Mouse (Mus musculus) ES-E14 (cell line): ENCODE results near the gene Cebpz. TPM values are rescaled to one million over a fixed set of nuclear protein-coding genes. Genes with fewer than 3 reads are reported as not detected.

Source experiments
- DNase-seq: peaks from one replicate; pipeline ENCODE4 v3.0.0-alpha.2; 2013; ENCODE audit warnings: low read depth, low spot score
- H3K27ac ChIP-seq: 2 replicates; pipeline ENCODE4 v1.5.1; 2012; ENCODE audit warnings: low read depth, mild to moderate bottlenecking, low read length, moderate library complexity, mixed read lengths; ENCODE audit not compliant: poor library complexity, insufficient read depth, severe bottlenecking
- H3K36me3 ChIP-seq: 2 replicates; pipeline ENCODE4 v1.6.1; 2012; ENCODE audit warnings: mild to moderate bottlenecking, low read length, moderate library complexity, mixed read lengths; ENCODE audit not compliant: control insufficient read depth, poor library complexity, insufficient read depth, severe bottlenecking
- H3K4me1 ChIP-seq, 2 experiments: fragments of 150-350 bp in 1 of 2; sonication (generic) in 1 of 2; 2 replicates each; pipeline ENCODE4 v1.6.1; 2012; ENCODE audit warnings: low read length in 2 of 2, mild to moderate bottlenecking in 1 of 2, mixed read lengths in 1 of 2; ENCODE audit not compliant: control insufficient read depth in 2 of 2, insufficient read depth in 2 of 2, poor library complexity in 1 of 2
- H3K4me3 ChIP-seq, 2 experiments: fragments of 150-350 bp in 1 of 2; sonication (generic) in 1 of 2; 2 replicates each; pipeline ENCODE4 v1.5.1; 2012; ENCODE audit warnings: low read length in 2 of 2, low read depth in 1 of 2, mild to moderate bottlenecking in 1 of 2, mixed read lengths in 1 of 2; ENCODE audit not compliant: insufficient read depth in 1 of 2, poor library complexity in 1 of 2, severe bottlenecking in 1 of 2
- H3K9ac ChIP-seq: 2 replicates; pipeline ENCODE4 v1.6.1; 2012; ENCODE audit warnings: low read depth, mild to moderate bottlenecking, low read length, mixed read lengths; ENCODE audit not compliant: poor library complexity, insufficient read depth, severe bottlenecking
- H3K9me3 ChIP-seq: fragments of 150-350 bp; sonication (generic); 2 replicates; pipeline ENCODE4 v1.6.1; 2012; ENCODE audit warnings: low read depth, mild to moderate bottlenecking, low read length; ENCODE audit not compliant: control insufficient read depth, insufficient read depth
- CHD2 ChIP-seq: IDR thresholded peaks from 2 replicates; pipeline ENCODE4 v1.6.1; 2014; ENCODE audit warnings: mild to moderate bottlenecking, low read depth, low read length, inconsistent platforms
- HCFC1 ChIP-seq: IDR thresholded peaks from 2 replicates; pipeline ENCODE4 v1.6.1; 2012; ENCODE audit warnings: low read length, inconsistent platforms, borderline replicate concordance; ENCODE audit not compliant: insufficient read depth
- MAFK ChIP-seq: IDR thresholded peaks from 2 replicates; pipeline ENCODE4 v1.6.1; 2014; ENCODE audit warnings: mild to moderate bottlenecking, low read depth, low read length, inconsistent platforms; ENCODE audit not compliant: insufficient read depth
- ZC3H11A ChIP-seq: IDR thresholded peaks from 2 replicates; pipeline ENCODE4 v1.6.1; 2012; ENCODE audit warnings: low read depth, mild to moderate bottlenecking, inconsistent platforms, low read length, borderline replicate concordance
- ZNF384 ChIP-seq: IDR thresholded peaks from 2 replicates; pipeline ENCODE4 v1.6.1; 2012; ENCODE audit warnings: low read depth, low read length, inconsistent platforms
- in situ Hi-C, 2 experiments: fragments of 600-800 bp; cut with MboI; formaldehyde crosslinking; loops; one replicate each; pipeline ENCODE4 v1.15.1; 2025; ENCODE audit warnings: low sequenced_read_pairs in 2 of 2, inconsistent platforms in 1 of 2; ENCODE audit not compliant: unreplicated experiment in 2 of 2
- total RNA-seq: library from RNA; depleted of rRNA; stranded (reverse); fragments of 300-350 nt; gene quantifications from 2 replicates; pipeline ENCODE4 v1.2.3, GENCODE M21; 2012

Cebpz gene
- total RNA-seq, 1 experiment, result 68.4 TPM

DNA sequence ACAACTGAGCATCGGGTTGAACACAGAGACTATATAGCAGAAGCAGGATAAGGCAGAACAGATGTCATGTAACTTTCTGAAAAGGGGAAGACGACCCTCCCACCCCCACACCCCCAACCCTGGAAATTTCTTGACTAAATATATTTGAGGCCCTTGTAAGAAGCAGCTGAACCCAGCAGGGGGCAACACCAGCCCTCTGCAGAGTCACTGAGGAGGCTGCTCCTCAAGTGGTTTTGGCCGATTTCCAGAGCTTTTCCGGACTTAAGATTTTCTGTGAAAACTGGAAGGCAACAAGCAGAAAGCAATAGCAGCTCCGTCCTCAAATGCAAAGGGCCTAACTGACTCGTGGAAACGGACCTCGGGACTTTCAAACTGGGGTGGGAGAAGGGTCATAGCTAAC is 41.5 kb downstream of the Cebpz start:
- peak overlapping the region; percentile 68; the same call in 1 of the 2 replicates for H3K9ac ChIP-seq
- in situ Hi-C loops, result no loop called here
- H3K4me3 ChIP-seq, result peak overlapping the region; percentile 48 to 66
- TF ChIP-seq ZC3H11A (no peak), CHD2 (no peak), ZNF384 (no peak), HCFC1 (no peak), MAFK (no peak)
- H3K4me1 ChIP-seq, result 0 out of 4 replicates have a peak, but pooled peaks cover 0 to 3% of the 10 kb centered on the region in 2 experiments
- H3K27ac ChIP-seq, result peak overlapping the region; percentile 7; the same call in 1 of the 2 replicates
- no peak for DNase-seq
- H3K9me3 ChIP-seq, result no peaks in the 10 kb centered on the region
- H3K36me3 ChIP-seq, result 0 out of 2 replicates have a peak, but pooled peaks cover 3% of the 10 kb centered on the region

DNA sequence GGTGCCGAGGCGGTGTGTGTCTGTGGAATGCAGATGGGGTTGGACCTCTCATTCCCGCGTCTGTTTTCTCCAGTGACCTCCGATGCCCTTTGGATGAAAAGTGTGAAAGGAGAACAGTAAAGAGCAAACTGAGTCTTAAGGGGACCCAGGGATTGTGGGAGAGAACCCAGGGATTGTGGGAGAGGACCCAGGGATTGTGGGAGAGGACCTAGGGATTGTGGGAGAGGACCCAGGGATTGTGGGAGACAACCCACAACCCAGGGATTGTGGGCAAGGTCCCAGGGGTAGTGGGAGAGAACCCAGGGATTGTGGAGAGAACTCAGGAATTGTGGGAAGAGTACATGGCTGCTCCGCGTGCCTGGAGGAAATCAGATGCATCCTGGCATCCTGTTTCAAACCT is 41.9 kb downstream of the Cebpz start:
- Histone ChIP-seq H3K4me3 (peak overlapping the region; percentile 48 to 66), H3K27ac (no peak overlapping the region; the same call in 1 of the 2 replicates), H3K4me1 (0 out of 4 replicates have a peak, but pooled peaks cover 0 to 3% of the 10 kb centered on the region in 2 experiments), H3K36me3 (0 out of 2 replicates have a peak, but pooled peaks cover 3% of the 10 kb centered on the region), H3K9ac (peak overlapping the region; percentile 68; the same call in 1 of the 2 replicates), H3K9me3 (no peaks in the 10 kb centered on the region)
- in situ Hi-C loops, result no loop called here
- TF ChIP-seq CHD2 (no peak), ZNF384 (no peak), ZC3H11A (no peak), HCFC1 (no peak), MAFK (no peak)
- no peak for DNase-seq

DNA sequence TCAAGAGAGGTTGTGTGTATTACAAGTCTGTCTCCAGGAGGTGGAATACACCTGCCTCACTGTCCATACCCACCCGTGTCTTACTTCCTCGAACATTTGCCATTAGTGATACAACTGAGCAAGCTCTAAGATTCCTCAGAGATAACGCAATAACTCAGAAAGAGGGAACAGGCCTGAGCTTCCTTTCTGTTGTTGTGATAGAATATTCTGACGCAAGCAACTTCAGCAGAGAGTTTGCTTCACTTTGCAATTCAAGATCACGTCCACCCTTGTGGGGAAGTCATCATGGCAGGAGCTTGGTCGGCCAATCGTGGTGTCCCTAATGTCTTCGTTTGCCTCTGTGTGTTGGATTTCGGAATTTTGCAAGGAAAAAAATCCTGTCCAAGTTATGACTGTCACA is 45.8 kb downstream of the Cebpz start:
- no peak for DNase-seq
- in situ Hi-C loops, result no loop called here
- Histone ChIP-seq H3K27ac (no peak overlapping the region), H3K9me3 (no peaks in the 10 kb centered on the region), H3K9ac (no peak overlapping the region), H3K4me3 (no peak overlapping the region), H3K36me3 (0 out of 2 replicates have a peak, but pooled peaks cover 3% of the 10 kb centered on the region), H3K4me1 (0 out of 4 replicates have a peak, but pooled peaks cover 0 to 3% of the 10 kb centered on the region in 2 experiments)
- no peak for TF ChIP-seq ZNF384

DNA sequence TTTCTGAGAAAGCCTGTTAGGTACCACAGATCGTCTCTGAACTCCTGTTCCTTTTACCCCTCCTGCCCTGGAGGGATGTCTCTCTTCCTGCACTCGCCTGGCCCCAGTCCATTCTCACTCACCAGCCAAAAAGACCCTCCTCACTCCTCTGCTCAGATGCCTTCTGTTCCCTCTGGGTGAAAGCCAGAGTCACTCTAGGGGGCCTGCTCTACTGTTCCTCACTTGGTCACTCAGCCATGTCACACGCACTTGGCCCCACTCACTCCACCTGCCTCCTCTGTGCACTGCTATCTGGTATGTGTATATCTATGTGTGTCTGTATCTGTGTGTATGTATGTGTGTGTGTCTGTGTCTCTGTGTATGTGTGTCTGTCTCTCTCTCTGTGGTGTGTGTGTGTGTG is 47.7 kb downstream of the Cebpz start:
- in situ Hi-C loops, result no loop called here

DNA sequence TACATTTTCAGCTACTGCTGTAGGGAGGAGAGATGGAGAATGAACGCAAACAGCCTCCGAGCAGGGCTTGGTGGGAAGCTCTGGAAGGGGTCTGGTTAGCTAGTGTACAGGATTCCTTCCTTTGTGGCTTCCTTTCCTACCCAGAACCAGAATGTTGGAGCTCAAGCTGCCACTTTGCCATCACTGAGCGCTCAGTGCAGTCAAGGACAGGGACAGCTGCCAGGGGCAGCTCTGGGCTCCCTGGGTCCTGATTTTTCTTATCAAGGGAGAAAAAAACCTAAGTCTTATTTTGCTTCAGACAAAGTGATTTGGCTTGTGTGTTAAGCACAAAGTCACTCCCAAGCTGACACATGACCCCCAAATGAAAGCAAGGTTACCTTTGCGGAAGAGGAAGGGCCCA is 48.3 kb downstream of the Cebpz start:
- 0 out of 2 replicates have a peak, but pooled peaks cover 3% of the 10 kb centered on the region for H3K36me3 ChIP-seq
- H3K9me3 ChIP-seq, result no peaks in the 10 kb centered on the region
- H3K4me3 ChIP-seq, result no peak overlapping the region
- TF ChIP-seq CHD2 (no peak), ZC3H11A (no peak), ZNF384 (no peak), MAFK (no peak), HCFC1 (no peak)
- H3K4me1 ChIP-seq, result no peaks in the 10 kb centered on the region
- in situ Hi-C loops, result no loop called here
- no peak overlapping the region for H3K9ac ChIP-seq
- DNase-seq, result no peak
- no peak overlapping the region for H3K27ac ChIP-seq

More for the DNA sequence above, 47.7 kb downstream of the Cebpz start:
- Histone ChIP-seq H3K9ac (no peak overlapping the region), H3K4me3 (no peak overlapping the region), H3K36me3 (0 out of 2 replicates have a peak, but pooled peaks cover 3% of the 10 kb centered on the region), H3K9me3 (no peaks in the 10 kb centered on the region), H3K27ac (no peak overlapping the region), H3K4me1 (no peaks in the 10 kb centered on the region)
- TF ChIP-seq ZNF384, result no peak
- TF ChIP-seq ZC3H11A, result no peak
- TF ChIP-seq MAFK, result no peak
- TF ChIP-seq CHD2, result no peak
- TF ChIP-seq HCFC1, result no peak
- no peak for DNase-seq
